Mouse (Mus musculus): ENCODE results near the gene Gm595. TPM values are rescaled to one million over a fixed set of nuclear protein-coding genes. Genes with fewer than 3 reads are reported as not detected.

Gene Gm595
- not detected for total RNA-seq (2023)

GRCm38 (mm10) chrX:48877613-48878012 lies at the start of gene Gm595:
Gm595 (minus strand) TSS chrX:48877713.

Other genes starting within 250 kb of the Gm595 start
- gene Gpr119, start 203.2 kb downstream of the Gm595 start, total RNA-seq (2023), result not detected
- gene Rbmx2, start 182.7 kb downstream of the Gm595 start, total RNA-seq (2023), result 1 to 10 TPM; 3.6 to 5.6 TPM

Measured in neutrophil, adult 59 days (primary cell).